Mouse (Mus musculus) monocyte, adult 59 days (primary cell): Measurements from ENCODE around the gene Rps8. TPM values are rescaled to one million over a fixed set of nuclear protein-coding genes. Genes with fewer than 3 reads are reported as not detected.

Experiments used
- total RNA-seq, 2 experiments: library from RNA; stranded (reverse); gene quantifications; one replicate each; pipeline ENCODE4 v1.2.4; 2023

Rps8 gene
- total RNA-seq = 1,000 to 10,000 TPM; 1,152 to 1,260 TPM

DNA sequence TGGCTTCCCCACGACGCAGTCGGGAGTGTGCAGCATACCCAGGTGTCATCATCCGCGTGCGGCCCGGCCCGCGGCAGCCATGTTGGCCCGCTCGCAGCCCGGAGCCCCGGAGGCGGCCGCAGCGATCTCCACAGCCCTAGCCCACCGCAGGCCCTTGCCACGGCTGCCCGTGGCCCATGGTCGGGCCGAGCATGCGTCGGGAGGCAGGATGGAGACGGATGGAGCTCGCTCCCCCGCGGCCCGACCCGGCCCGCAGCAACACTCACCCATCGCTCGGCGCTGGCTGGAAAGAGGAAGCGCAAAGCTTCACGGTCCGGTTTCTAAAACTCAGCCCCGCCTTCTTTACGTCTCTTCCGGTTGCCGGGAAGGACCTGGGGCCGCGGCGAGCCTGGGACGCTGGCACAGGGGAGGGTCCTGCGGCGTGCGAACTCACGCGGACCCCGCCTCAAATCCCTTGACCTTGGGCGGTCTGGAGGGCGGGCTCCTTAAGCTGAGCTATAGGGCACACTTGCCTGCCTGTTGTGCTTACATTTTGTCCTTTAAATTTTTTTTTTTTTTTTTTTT, at the start of gene Rps8:
Rps8 (minus strand) TSS at position 452 of the 564 bp plus-strand sequence.

DNA sequence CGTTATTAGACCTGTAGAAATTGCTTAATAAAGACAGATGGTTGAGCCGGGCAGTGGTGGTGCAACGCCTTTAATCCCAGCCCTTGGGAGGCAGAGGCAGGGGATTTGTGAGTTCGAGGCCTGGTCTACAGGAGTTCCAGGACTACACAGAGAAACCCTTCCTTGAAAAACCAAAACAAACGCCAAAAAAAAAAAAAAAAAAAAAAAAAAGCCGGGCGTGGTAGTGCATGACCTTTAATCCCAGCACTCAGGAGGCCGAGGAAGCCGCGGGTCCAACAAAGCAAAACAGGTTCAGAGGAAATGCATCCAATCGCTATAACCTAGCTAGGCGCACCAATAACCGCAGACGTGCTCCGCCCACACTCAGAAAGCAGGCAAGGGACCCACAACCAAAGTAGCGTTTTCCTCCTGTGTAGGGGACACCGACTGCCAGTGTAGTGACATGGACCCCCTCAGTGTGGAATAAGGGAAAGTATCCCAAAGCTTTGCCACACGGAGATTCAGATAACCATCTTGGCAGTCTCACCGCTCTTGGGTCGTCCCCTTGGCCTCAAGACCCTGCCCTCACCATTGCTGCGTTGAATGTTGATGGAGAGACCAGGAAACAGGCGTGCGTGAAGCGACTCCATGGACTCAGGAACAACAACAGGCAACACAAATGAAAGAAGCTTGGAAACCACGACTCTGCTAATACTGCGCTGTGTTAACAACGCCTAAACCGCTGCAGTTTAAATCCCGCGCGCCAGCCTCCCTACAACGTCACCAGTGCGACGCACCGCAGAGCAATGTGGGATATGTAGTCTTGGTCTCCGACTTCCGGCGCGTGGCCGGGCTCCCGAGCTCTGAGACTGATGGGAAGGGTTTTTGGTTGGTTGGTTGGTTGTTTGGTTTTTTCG, 26.1 kb upstream of the Rps8 start, which contains the start of gene Kif2c:
Kif2c (minus strand) TSS at position 777 of the 896 bp plus-strand sequence.

DNA sequence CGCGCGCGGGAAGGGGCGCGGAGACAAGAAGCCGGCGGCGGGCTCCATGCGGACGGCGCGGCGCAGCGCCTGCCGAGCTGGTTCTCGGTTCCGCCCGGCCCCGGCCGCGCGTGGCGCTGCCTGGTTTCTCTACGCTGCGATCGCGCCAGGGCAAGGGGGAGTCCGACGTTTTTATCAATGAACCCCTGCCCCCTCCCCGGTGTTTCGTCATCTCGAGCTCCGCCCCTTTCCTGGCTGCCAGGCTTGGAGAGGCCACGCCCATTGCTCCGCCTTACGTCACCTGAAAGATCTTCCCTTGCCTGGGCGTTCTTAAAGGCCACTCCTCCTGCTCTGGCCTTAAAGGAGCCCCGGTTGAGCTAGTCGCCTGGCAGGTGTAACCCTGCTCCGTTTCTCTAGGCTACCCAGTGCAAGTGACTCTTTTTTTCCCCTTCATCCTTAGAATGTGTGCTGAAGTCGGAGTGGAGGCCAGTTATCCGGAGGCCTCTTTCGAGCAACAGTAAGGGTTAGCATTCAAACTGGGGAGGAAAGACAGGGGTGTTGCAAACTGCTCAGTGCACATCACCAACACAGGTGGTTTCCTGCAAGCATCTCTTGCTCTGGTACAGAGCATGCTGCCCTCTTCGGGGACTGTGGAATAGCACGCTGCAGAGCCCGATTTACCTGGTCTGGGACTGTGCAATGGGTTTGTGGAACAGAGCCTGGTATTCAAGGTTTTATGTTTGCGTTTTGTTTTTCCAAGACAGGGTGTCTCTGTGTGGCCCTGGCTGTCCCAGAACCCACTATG, 22.0 kb downstream of the Rps8 start, which contains the start of gene Plk3:
Plk3 (minus strand) TSS at position 147 of the 784 bp plus-strand sequence.

DNA sequence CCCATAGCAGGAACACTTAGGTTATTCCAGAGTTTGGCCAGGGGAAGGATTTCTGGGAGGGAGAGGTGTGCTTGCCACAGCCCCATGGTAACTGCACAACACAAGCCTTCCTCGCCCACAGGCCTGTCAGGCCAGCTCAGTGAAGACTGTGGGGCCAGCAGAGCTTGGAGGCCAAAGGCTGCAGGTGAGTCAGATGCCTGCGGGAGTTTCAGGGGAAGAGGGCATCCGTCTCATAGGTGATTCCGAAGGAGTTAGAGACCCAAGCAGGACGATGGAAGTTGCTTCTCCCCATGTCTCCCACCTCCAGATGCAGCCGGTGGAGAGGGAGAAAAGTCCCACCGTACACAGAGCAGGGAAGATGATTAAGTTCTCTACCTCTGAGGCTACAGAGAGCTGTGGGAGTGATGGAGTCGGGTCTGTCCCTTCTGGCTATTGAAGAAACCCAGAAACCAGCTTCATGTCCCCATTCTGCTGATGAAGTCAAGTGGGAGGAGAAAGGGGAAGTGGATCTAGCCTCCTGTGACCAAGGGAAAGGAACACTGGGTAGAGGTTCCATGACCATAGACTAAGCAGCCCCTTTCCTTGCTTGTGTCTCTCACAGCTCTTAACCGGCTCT, 29.3 kb downstream of the Rps8 start, which contains the start of gene Tctex1d4:
Tctex1d4 (plus strand) TSS at position 120 of the 616 bp plus-strand sequence.

DNA sequence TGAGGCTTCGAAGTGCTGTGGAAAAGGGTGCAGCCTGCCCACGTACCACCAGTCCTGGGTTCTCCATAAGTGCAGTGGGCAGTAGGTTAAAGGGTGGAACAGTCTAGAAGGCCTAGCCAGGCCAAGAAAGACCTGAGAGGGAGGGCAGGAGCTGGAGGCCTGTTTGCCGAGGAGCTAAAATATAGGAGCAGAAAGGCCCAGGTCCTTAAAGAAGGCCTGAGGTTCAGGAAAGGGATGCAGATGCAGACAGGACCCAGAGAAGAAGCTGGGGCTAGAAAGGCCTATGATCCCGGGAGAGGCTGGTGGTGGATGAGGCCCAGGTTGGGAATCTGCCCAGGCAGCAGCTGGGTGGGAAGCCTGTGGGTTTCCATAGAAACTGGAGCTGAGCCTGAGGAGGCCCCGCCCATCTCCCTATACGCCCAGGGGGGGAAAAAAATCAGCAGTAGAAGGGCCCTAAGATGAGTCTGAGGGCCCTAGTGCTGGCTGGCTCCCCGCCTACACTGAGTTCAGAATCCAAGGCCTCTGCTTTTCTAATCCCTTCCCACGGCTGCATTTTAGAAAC, 30.6 kb downstream of the Rps8 start, which contains the start of gene Btbd19:
Btbd19 (minus strand) TSS at position 378 of the 562 bp plus-strand sequence.

Other genes starting within 250 kb of the Rps8 start
- 10 to 100 TPM; 34.6 to 42.8 TPM for gene Urod, start 161.8 kb downstream of the Rps8 start, total RNA-seq
- gene Hectd3, start 160.9 kb downstream of the Rps8 start, total RNA-seq = 10 to 100 TPM; 34.5 to 41.7 TPM
- gene Eif2b3, start 136.8 kb downstream of the Rps8 start, total RNA-seq = 10 to 100 TPM; 10.2 to 18.6 TPM
- gene Ptch2, start 60.2 kb downstream of the Rps8 start, total RNA-seq = not detected
- 10 to 100 TPM; 20.7 to 25.8 TPM for gene Btbd19, start 30.5 kb downstream of the Rps8 start, total RNA-seq
- 1 to 10 TPM in 1 of 2 experiments, not detected in 1; 1.1 TPM for gene Tctex1d4, start 29.4 kb downstream of the Rps8 start, total RNA-seq
- gene Plk3, start 22.3 kb downstream of the Rps8 start, total RNA-seq = 10 to 100 TPM; 63.7 to 65.4 TPM
- gene Kif2c, start 26.4 kb upstream of the Rps8 start, total RNA-seq = 1 to 10 TPM; 1.1 to 1.5 TPM
- gene Tmem53, start 95.7 kb upstream of the Rps8 start, total RNA-seq = not detected
- not detected for gene Armh1, start 95.9 kb upstream of the Rps8 start, total RNA-seq